13 mouse cellular contexts compared by ENCODE assay signal in the genomic region with DNA sequence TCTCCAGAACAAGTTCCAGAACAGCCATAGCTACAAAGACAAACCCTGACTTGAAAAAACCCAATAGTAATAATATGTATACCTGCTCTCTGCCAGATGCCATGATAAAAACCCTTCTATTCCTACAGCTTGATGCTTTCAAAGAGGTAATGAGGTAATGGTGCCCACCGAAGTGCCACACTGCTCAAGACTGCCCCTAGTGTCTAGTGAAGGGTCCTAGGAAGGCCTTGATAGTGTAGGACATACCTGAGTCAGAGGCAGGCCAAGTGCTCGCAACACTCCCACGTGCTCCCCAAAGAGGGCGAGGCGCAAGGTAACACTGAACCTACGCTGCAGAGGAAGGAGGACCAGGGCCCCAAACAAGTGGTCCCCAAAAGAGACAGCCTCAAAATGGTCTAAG. TPM values are rescaled to one million over a fixed set of nuclear protein-coding genes. Genes with fewer than 3 reads are reported as not detected.
DNase-seq lines count a peak whose midpoint lies in the region; ATAC-seq and TF ChIP-seq lines count a peak whose summit lies in the region.
"Had no signal": no experiment of that assay in that cellular context is flagged by ENCODE, and none has a peak within 500 bp of the region (broad histone marks: within the 10 kb centered on the region; RNA-seq: fewer than 3 reads in every experiment).

No protein-coding gene starts in this region.

- no peak overlapping the region for H3K9ac ChIP-seq in hindbrain, postnatal 0 days (replicated peaks; ENCODE audit: low read length)
- no peak overlapping the region for H3K9ac ChIP-seq in hindbrain, embryonic 13.5 days
- H3K9ac ChIP-seq: embryonic facial prominence, embryonic 13.5 days; heart, embryonic 13.5 days had no signal

- peak; percentile 24; the same call in 1 of the 2 replicates for TF ChIP-seq CTCF in hindbrain, postnatal 0 days (IDR thresholded peaks at IDR 0.05; ENCODE audit: low read depth)
- peak; percentile 22; the same call in 1 of the 2 replicates for TF ChIP-seq CTCF in brain, embryonic 14.5 days (IDR thresholded peaks at IDR 0.05; ENCODE audit: borderline replicate concordance, extremely low read depth, insufficient read depth, insufficient read length)

- peaks cover 51% of the 10 kb centered on the region for H3K36me3 ChIP-seq in hindbrain, postnatal 0 days (ENCODE audit: insufficient read depth, low read length)
- H3K36me3 ChIP-seq in hindbrain, embryonic 13.5 days = peaks cover 81% of the 10 kb centered on the region

- DNase-seq in hindbrain, postnatal 0 days (ENCODE audit: low spot score) = no peak
- DNase-seq in lung, postnatal 36 days = peak; percentile 9
- DNase-seq in lung, postnatal 25 days (ENCODE audit: low spot score) = no peak
- no peak for DNase-seq in brain, embryonic 14.5 days (ENCODE audit: low read depth)
- DNase-seq in thymus, postnatal 36 days = peak; percentile 22 to 33
- DNase-seq in ovary, adult 18-20 months (ENCODE audit: low spot score) = no peak
- no peak for DNase-seq in left cerebral cortex, postnatal 36 days (ENCODE audit: low spot score in 2 of 2)
- DNase-seq: adrenal gland, adult 8-10 months; cerebellum, adult 11 months; layer of hippocampus, adult 9-11 months had no signal

- H3K4me1 ChIP-seq in hindbrain, postnatal 0 days (ENCODE audit: insufficient read depth, low read length) = no peaks in the 10 kb centered on the region
- H3K4me1 ChIP-seq in hindbrain, embryonic 13.5 days (replicated peaks) = no peaks in the 10 kb centered on the region
- H3K4me1 ChIP-seq: embryonic facial prominence, embryonic 13.5 days; heart, embryonic 13.5 days had no signal

- no peaks in the 10 kb centered on the region for H3K9me3 ChIP-seq in hindbrain, postnatal 0 days (ENCODE audit: low read length)
- no peaks in the 10 kb centered on the region for H3K9me3 ChIP-seq in hindbrain, embryonic 13.5 days
- H3K9me3 ChIP-seq: embryonic facial prominence, embryonic 13.5 days; heart, embryonic 13.5 days had no signal

- no peak overlapping the region for H3K4me3 ChIP-seq in hindbrain, postnatal 0 days (ENCODE audit: low read length)
- H3K4me3 ChIP-seq in hindbrain, embryonic 13.5 days = no peak overlapping the region
- H3K4me3 ChIP-seq: embryonic facial prominence, embryonic 13.5 days; heart, embryonic 13.5 days had no signal

- TF ChIP-seq POLR2A in brain, embryonic 14.5 days (IDR thresholded peaks at IDR 0.05; ENCODE audit: borderline replicate concordance, extremely low read depth, insufficient read depth, insufficient read length, poor library complexity, severe bottlenecking) = no peak

- 96% methylated on average over 6 of the region's 6 CpGs for WGBS in hindbrain, postnatal 0 days
- WGBS in hindbrain, embryonic 13.5 days = 94% methylated on average over 6 of the region's 6 CpGs

- no peak overlapping the region for H3K27ac ChIP-seq in hindbrain, postnatal 0 days
- H3K27ac ChIP-seq in hindbrain, embryonic 13.5 days = no peak overlapping the region
- H3K27ac ChIP-seq: embryonic facial prominence, embryonic 13.5 days; heart, embryonic 13.5 days had no signal

- ATAC-seq in hindbrain, postnatal 0 days = no peak
- ATAC-seq in hindbrain, embryonic 13.5 days (ENCODE audit: low FRiP score) = no peak

- intact Hi-C loops in left cerebral cortex, postnatal 36 days (cut with DNase I) = no loop called here

- H3K4me2 ChIP-seq in hindbrain, postnatal 0 days (ENCODE audit: low read depth, low read length) = no peak overlapping the region
- H3K4me2 ChIP-seq in hindbrain, embryonic 13.5 days = no peak overlapping the region
- H3K4me2 ChIP-seq: embryonic facial prominence, embryonic 13.5 days; heart, embryonic 13.5 days had no signal

- no peaks in the 10 kb centered on the region for H3K27me3 ChIP-seq in hindbrain, postnatal 0 days (ENCODE audit: insufficient read depth, low read length)
- peaks cover 2% of the 10 kb centered on the region; the same call in 1 of the 2 replicates for H3K27me3 ChIP-seq in hindbrain, embryonic 13.5 days

RNA-seq across cellular contexts. Expression of a gene that starts 7.0 kb away (rescaled TPM):
- 5.8 and 8.5 TPM in 2 replicates for total RNA-seq in hindbrain, postnatal 0 days (2014; rRNA removed)
- polyA plus RNA-seq in hindbrain, postnatal 0 days (2015; fragmentation: Nextera tagmentation; extraction: Ambion mirVana) = 2.0 TPM in 2 replicates
- 0.91 and 1.4 TPM in 2 replicates for polyA plus RNA-seq in hindbrain, embryonic 13.5 days (2015; fragmentation: Nextera tagmentation; extraction: Ambion mirVana)
- polyA plus RNA-seq in brain, embryonic 14.5 days (2012; rRNA removed) = 3.3 and 3.8 TPM in 2 replicates
- 10 to 100 TPM; 18.8 to 23.4 TPM for total RNA-seq in left cerebral cortex, postnatal 36 days (2021)

RNA-seq across cellular contexts. Expression of a gene that starts 20.1 kb away (rescaled TPM):
- 19.6 and 22.5 TPM in 2 replicates for total RNA-seq in hindbrain, postnatal 0 days (2014; rRNA removed)
- 11.2 and 11.9 TPM in 2 replicates for polyA plus RNA-seq in hindbrain, postnatal 0 days (2015; fragmentation: Nextera tagmentation; extraction: Ambion mirVana)
- polyA plus RNA-seq in hindbrain, embryonic 13.5 days (2015; fragmentation: Nextera tagmentation; extraction: Ambion mirVana) = 22.2 and 22.6 TPM in 2 replicates
- 24.7 and 25.8 TPM in 2 replicates for polyA plus RNA-seq in brain, embryonic 14.5 days (2012; rRNA removed)
- 10 to 100 TPM; 19.4 to 20.6 TPM for total RNA-seq in left cerebral cortex, postnatal 36 days (2021)

RNA-seq across cellular contexts. Expression of a gene that starts 25.1 kb away (rescaled TPM):
- 5.8 and 8.5 TPM in 2 replicates for total RNA-seq in hindbrain, postnatal 0 days (2014; rRNA removed)
- 3.3 and 3.5 TPM in 2 replicates for polyA plus RNA-seq in hindbrain, postnatal 0 days (2015; fragmentation: Nextera tagmentation; extraction: Ambion mirVana)
- polyA plus RNA-seq in hindbrain, embryonic 13.5 days (2015; fragmentation: Nextera tagmentation; extraction: Ambion mirVana) = 0.17 and 0.21 TPM in 2 replicates
- polyA plus RNA-seq in brain, embryonic 14.5 days (2012; rRNA removed) = 0.42 and 0.68 TPM in 2 replicates
- total RNA-seq in left cerebral cortex, postnatal 36 days (2021) = 100 to 1,000 TPM; 199 to 221 TPM
- polyA plus RNA-seq: embryonic facial prominence, embryonic 13.5 days had no signal

RNA-seq across cellular contexts. Expression of a gene that starts 30.3 kb away (rescaled TPM):
- total RNA-seq in hindbrain, postnatal 0 days (2014; rRNA removed) = 85.8 and 98.9 TPM in 2 replicates
- polyA plus RNA-seq in hindbrain, postnatal 0 days (2015; fragmentation: Nextera tagmentation; extraction: Ambion mirVana) = 26.5 and 26.6 TPM in 2 replicates
- polyA plus RNA-seq in hindbrain, embryonic 13.5 days (2015; fragmentation: Nextera tagmentation; extraction: Ambion mirVana) = 19.4 and 20.0 TPM in 2 replicates
- 33.0 and 40.9 TPM in 2 replicates for polyA plus RNA-seq in brain, embryonic 14.5 days (2012; rRNA removed)
- 100 to 1,000 TPM; 191 to 198 TPM for total RNA-seq in left cerebral cortex, postnatal 36 days (2021)

Comparison
In these comparisons a context has a peak if more than half of its experiments do, and no peak if none do; other contexts are left out.
1. DNase-seq: peak in lung, postnatal 36 days (single experiment) and thymus, postnatal 36 days (2 of 2); none in hindbrain, postnatal 0 days (single experiment), lung, postnatal 25 days (single experiment), brain, embryonic 14.5 days (single experiment), ovary, adult 18-20 months (single experiment) and left cerebral cortex, postnatal 36 days (0 of 2).